Mouse (Mus musculus) brain, embryonic 18.5 days (tissue): ENCODE data around the gene Cdc40.

Experiments
- DNase-seq: peaks from one replicate; pipeline ENCODE4 v3.0.0-alpha.2; 2012; ENCODE audit warnings: low read depth, low spot score

Gene Cdc40

DNA sequence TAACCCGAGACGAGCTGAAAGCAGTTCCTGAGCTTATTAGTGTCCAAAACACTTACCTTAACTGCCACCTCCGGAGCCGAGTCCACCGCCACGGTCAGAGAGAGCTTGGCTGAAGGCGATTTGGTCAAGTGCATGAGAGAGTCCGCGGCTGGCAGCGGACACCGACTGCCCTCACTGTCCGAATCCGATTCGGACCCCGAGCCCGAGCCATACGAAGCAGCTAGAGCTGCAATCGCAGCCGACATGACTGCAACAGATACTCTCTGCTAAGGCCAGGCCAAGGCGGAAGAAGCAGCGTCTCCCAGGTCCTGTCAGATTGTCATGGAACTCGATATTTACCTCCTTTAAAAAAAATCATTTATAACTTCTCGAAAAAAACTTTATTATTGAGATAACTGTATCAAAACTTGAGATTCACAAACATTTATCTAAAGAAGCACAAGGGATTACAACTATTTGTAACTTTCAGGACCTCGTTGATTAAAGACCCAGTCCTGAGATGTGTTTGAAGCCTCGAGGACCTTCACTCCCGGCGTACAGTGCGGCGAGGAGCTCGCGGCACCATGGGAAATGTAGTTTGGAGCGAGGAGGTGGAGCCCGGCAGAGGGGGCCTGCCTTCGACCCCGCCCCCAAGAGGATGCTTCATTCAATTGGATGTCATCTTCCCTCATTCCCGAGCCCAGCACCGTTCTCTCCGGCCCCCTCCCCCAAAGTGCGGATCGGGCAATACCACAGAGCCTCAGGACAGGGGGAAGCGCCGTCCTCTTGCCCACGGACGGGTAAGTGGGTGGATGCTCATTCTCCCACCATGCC, at the start of gene Cdc40, which contains the start of gene Wasf1:
TSS of gene Cdc40 (minus strand) at position 481 of the 813 bp plus-strand sequence.
TSS of gene Wasf1 (plus strand) at position 645 of the 813 bp plus-strand sequence.
- peak; percentile 98 for DNase-seq

GRCm38 (mm10) chr10:40919464-40919863, 36.4 kb upstream of the Cdc40 start:
- DNase-seq = no peak

GRCm38 (mm10) chr10:40918669-40919440, 35.7 kb upstream of the Cdc40 start:
- no peak for DNase-seq

DNA sequence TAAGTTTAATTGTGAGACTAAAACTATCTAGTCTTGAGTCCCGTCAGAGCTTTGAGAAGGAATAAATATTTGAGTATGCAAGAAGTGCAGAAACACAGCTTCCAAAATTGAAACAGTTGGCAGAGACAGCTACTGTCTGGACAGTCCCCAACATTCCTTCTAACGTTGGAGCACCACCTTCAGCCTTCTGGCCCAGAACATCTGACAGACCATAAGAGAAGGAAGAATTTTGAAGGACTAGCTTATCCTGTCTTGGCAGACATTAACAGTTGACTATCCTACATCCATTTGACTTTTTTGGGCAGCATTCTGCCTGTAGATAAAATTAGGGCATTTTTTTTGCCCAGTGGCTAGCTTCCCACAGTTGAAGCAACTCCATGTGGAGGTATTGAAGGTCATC, 32.1 kb upstream of the Cdc40 start:
- DNase-seq = no peak

DNA sequence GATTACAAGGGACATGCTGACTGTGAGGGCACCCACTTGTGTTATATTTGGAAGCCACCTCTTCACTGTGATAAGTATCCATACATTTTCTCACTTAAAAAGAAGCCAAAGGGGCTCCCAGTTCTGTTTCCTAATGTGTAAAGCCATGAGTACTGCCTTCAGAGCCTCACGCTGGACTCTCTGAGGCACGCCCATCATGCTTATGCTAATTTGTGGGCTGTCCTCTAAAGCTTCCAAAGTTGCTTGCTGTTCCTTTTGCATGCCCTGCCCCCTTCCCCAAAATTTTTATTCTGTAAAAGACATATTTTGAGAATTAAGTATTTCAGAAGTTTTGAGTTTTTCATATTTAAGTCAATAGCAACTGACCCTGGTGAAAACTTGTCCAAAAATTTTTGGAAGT, 27.7 kb upstream of the Cdc40 start:
- no peak for DNase-seq

- no peak for DNase-seq
Measured at GRCm38 (mm10) chr10:40908580-40908979, 25.5 kb upstream of the Cdc40 start.

DNA sequence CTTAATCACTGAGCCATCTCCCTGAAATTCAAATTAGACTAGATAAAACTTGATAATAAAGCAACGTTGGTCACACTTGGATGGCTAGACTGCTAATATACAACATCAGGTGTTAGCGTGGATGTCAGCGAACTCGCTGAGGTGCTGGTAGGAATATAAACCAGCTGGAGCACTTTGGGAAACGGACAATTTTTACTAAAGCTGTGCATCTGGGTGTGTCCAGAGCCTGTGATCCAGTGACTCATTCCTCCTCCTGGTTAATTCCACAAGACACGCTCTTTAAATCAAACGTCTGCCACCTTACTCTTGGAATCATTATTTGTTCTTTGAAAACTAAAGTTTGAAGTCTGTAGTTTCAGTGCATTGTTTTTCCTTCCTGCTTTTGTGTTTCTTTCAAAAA, 23.7 kb upstream of the Cdc40 start:
- DNase-seq = no peak

GRCm38 (mm10) chr10:40906131-40906530, 23.0 kb upstream of the Cdc40 start:
- DNase-seq = no peak

GRCm38 (mm10) chr10:40901786-40902185, 18.7 kb upstream of the Cdc40 start:
- no peak for DNase-seq

DNA sequence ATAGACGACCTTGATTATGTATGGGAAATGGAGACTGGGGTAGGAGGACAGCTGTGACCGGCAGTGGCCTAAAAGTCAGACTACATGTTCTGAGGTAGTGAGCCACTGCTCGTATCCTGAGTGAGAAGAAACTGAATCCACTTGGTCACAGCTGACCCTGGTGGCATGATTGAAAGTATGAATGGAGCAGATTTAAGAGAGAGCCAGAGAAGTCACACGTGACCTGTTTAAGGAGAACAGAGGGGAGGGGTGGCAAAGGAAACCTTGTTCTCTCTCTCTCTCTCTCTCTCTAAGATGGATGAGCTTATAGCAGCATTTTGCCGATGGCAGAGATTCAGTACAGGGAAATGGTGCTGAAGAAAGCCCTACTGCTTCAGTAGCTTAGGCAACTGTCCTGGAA, 13.5 kb upstream of the Cdc40 start:
- DNase-seq = no peak

- no peak for DNase-seq
Measured at GRCm38 (mm10) chr10:40895765-40896164, 12.7 kb upstream of the Cdc40 start.

GRCm38 (mm10) chr10:40889146-40889545, 6.0 kb upstream of the Cdc40 start:
- DNase-seq = no peak

- no peak for DNase-seq
Measured at GRCm38 (mm10) chr10:40887316-40887715, 4.2 kb upstream of the Cdc40 start.

DNA sequence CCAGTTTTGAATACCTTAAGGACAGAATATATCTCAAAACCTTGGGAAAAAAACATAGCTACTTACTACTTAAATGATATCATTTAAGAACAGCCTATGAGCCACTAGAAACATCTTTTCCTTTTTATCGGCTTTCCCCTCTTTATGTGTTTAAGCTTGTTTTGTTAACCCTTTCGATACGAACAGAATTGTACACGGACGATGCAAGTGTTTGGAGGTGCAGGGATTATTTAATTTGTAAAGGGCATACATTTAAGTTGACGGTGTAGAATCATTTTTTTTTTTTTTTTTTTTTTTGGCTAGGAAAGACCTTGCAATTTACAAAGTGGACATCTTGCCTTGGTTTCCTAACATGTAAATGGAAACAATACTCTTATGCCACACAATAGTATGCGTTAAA, 2.3 kb upstream of the Cdc40 start:
- no peak for DNase-seq

GRCm38 (mm10) chr10:40884279-40884806, 1.2 kb upstream of the Cdc40 start:
- DNase-seq = peak; percentile 46

DNA sequence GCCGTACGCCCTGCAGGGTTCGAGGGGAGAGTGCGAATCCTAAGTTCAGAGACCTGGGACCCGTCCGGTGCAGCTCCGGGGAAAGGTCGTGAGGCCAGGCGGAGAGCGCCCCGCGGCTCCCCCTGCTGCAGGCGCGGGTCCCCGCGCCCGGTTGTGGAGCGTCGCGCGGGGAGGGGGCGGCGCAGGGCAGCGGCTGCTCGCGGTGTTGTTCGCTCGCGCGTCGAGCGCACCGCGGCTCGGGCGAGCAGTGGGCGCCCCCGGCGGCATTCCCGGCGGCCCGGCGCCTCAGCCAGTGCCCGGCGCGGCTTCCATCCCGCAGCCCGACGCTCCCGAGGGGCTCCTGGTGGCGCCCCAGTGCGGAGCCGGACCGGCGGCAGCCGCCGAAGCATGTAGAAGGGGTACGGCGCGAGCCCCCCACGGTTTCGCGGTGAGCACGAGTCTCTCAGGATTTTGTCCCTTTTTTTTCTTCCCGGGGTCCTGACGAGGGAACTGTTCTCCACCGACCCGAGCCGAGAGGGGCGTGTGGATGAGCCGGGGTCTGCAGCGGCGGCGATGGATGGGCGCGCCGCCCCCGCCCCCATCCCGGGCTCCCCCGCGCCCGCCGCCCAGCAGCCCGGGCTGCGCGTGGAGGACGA, 650 bp upstream of the Cdc40 start:
- DNase-seq = peak; percentile 1

- no peak for DNase-seq
Measured at GRCm38 (mm10) chr10:40882333-40882732, 778 bp downstream of the Cdc40 start.

DNA sequence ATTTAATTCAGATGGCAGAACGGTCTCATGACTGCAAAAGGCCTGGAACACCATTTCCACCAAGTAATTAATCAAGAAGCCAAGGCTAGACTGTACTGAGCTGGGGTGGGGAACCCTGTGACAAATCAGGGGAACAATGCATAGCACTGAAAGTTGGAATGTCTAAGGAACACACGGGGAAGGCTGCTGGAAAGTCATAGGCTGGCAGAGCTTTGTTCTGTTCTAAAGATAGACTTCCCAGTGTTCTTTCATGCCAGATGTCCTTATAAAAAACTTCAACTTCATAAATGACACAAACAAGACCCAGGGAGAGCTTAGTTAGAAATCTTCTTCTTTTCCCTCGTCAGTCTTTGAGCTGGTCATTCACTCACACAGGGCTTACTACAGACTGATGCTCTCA, 1.9 kb downstream of the Cdc40 start:
- DNase-seq = no peak

DNA sequence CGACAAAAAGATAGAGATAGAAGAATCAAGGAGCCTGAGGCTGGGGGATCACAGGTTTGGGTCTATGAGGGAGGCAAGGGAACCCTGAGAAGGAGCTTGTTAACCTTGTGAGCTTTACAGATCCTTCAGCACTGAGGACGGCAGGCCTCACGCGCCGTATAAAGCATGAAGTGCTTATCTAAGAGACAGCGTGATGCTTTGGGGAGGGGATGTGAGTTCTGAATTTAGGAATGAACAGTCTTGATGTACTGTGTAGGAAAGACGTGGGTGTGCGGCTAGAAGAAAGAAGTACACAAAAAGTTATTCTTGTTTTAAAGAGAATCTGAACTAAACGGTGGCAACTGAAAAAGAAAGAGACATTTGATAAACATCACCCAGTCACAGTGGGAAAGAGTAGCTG, 3.1 kb downstream of the Cdc40 start:
- no peak for DNase-seq

GRCm38 (mm10) chr10:40878246-40878645, 4.9 kb downstream of the Cdc40 start:
- no peak for DNase-seq

GRCm38 (mm10) chr10:40872052-40872451, 11.1 kb downstream of the Cdc40 start:
- DNase-seq = no peak

DNA sequence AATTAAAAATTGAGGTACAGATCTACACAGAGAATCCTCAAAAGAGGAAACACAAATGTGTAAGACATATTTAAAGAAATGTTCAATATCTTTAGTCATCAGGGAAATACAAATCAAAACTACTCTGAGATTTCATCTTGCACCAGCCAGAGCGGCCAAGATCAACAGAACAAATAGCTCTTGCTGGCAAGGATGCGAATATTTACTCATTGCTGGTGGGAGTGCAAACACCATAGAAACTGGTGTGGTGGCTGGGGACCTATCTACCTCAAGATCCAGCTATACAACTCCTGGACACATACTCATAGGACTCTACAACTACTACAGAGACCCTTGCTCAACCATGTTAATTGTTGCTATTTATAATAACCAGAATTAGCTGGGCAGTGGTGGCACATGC, 11.8 kb downstream of the Cdc40 start:
- no peak for DNase-seq
